Mouse (Mus musculus): Measurements from ENCODE around the gene Maml1. TPM values are rescaled to one million over a fixed set of nuclear protein-coding genes. Genes with fewer than 3 reads are reported as not detected.

The Maml1 gene
- polyA plus RNA-seq, 1 experiment from 2014 or later, result 10.7 TPM

GRCm38 (mm10) chr11:50212060-50212739, 79.9 kb downstream of the Maml1 start:
- ATAC-seq (ENCODE audit: low FRiP score, low TSS enrichment), result no peak
- WGBS, result 66% methylated on average over 3 of the region's 3 CpGs
- H3K36me3 ChIP-seq (ENCODE audit: control insufficient read depth, insufficient read depth, low read length), result peaks cover 9% of the 10 kb centered on the region
- H3K27me3 ChIP-seq (ENCODE audit: control insufficient read depth, insufficient read depth, low read length), result no peaks in the 10 kb centered on the region
- H3K4me2 ChIP-seq (replicated peaks; ENCODE audit: low read depth, low read length), result no peak overlapping the region
- 0 out of 2 replicates have a peak overlapping the region, but pooled peaks have one; percentile 14 for H3K27ac ChIP-seq (ENCODE audit: low read depth, low read length)
- H3K9ac ChIP-seq (ENCODE audit: low read depth, low read length), result no peak overlapping the region
- no peaks in the 10 kb centered on the region for H3K9me3 ChIP-seq (ENCODE audit: control insufficient read depth, low read length)
- H3K4me3 ChIP-seq (ENCODE audit: low read length), result no peak overlapping the region
- peaks cover 19% of the 10 kb centered on the region for H3K4me1 ChIP-seq (ENCODE audit: control insufficient read depth, insufficient read depth, low read length)

GRCm38 (mm10) chr11:50211322-50212059, 80.6 kb downstream of the Maml1 start:
- Histone ChIP-seq H3K27me3 (ENCODE audit: control insufficient read depth, insufficient read depth, low read length) (no peaks in the 10 kb centered on the region), H3K4me2 (replicated peaks; ENCODE audit: low read depth, low read length) (peak overlapping the region; percentile 75), H3K9me3 (ENCODE audit: control insufficient read depth, low read length) (no peaks in the 10 kb centered on the region), H3K4me3 (ENCODE audit: low read length) (peak overlapping the region; percentile 96; the same call in 1 of the 2 replicates), H3K9ac (ENCODE audit: low read depth, low read length) (peak overlapping the region; percentile 94; the same call in 1 of the 2 replicates), H3K36me3 (ENCODE audit: control insufficient read depth, insufficient read depth, low read length) (peaks cover 17% of the 10 kb centered on the region), H3K27ac (ENCODE audit: low read depth, low read length) (no peak overlapping the region; the same call in 1 of the 2 replicates), H3K4me1 (ENCODE audit: control insufficient read depth, insufficient read depth, low read length) (peaks cover 12% of the 10 kb centered on the region)
- ATAC-seq (ENCODE audit: low FRiP score, low TSS enrichment), result no peak
- 90% methylated on average over 3 of the region's 3 CpGs for WGBS

- WGBS, result under 1% methylated on average over 47 of the region's 48 CpGs
- H3K9ac ChIP-seq (ENCODE audit: low read depth, low read length), result peak within 1 kb of the TSS; percentile 94
- H3K4me2 ChIP-seq (replicated peaks; ENCODE audit: low read depth, low read length), result peak within 1 kb of the TSS; percentile 75
- peak; percentile 75 for ATAC-seq (ENCODE audit: low FRiP score, low TSS enrichment)
- peak within 1 kb of the TSS; percentile 98 for H3K27ac ChIP-seq (ENCODE audit: low read depth, low read length)
- H3K4me1 ChIP-seq (ENCODE audit: control insufficient read depth, insufficient read depth, low read length), result peaks cover 4% of the 10 kb centered on the region
- peaks cover 25% of the 10 kb centered on the region for H3K36me3 ChIP-seq (ENCODE audit: control insufficient read depth, insufficient read depth, low read length)
- H3K27me3 ChIP-seq (ENCODE audit: control insufficient read depth, insufficient read depth, low read length), result no peaks in the 10 kb centered on the region
- H3K4me3 ChIP-seq (ENCODE audit: low read length), result peak within 1 kb of the TSS; percentile 96
- H3K9me3 ChIP-seq (ENCODE audit: control insufficient read depth, low read length), result no peaks in the 10 kb centered on the region
Measured at GRCm38 (mm10) chr11:50210505-50211151, 81.5 kb downstream of the Maml1 start, which contains the start of the genes Sqstm1 and Mgat4b. Sqstm1 (minus strand) TSS chr11:50210827. Mgat4b (plus strand) TSS chr11:50210890.

- no peaks in the 10 kb centered on the region; the same call in 1 of the 2 replicates for H3K4me1 ChIP-seq (ENCODE audit: control insufficient read depth, insufficient read depth, low read length)
- H3K27ac ChIP-seq (ENCODE audit: low read depth, low read length), result peak overlapping the region; percentile 98
- no peaks in the 10 kb centered on the region for H3K27me3 ChIP-seq (ENCODE audit: control insufficient read depth, insufficient read depth, low read length)
- H3K4me3 ChIP-seq (ENCODE audit: low read length), result peak overlapping the region; percentile 96
- H3K9ac ChIP-seq (ENCODE audit: low read depth, low read length), result peak overlapping the region; percentile 94
- ATAC-seq (ENCODE audit: low FRiP score, low TSS enrichment), result peak; percentile 95
- H3K4me2 ChIP-seq (replicated peaks; ENCODE audit: low read depth, low read length), result peak overlapping the region; percentile 75
- H3K9me3 ChIP-seq (ENCODE audit: control insufficient read depth, low read length), result no peaks in the 10 kb centered on the region
- H3K36me3 ChIP-seq (ENCODE audit: control insufficient read depth, insufficient read depth, low read length), result peaks cover 30% of the 10 kb centered on the region
- WGBS, result under 1% methylated on average over 24 of the region's 24 CpGs
Measured at GRCm38 (mm10) chr11:50210101-50210504, 82.0 kb downstream of the Maml1 start.

- 94% methylated on average over 5 of the region's 5 CpGs for WGBS
- no peaks in the 10 kb centered on the region for H3K27me3 ChIP-seq (ENCODE audit: control insufficient read depth, insufficient read depth, low read length)
- H3K9me3 ChIP-seq (ENCODE audit: control insufficient read depth, low read length), result no peaks in the 10 kb centered on the region
- no peak overlapping the region for H3K4me3 ChIP-seq (ENCODE audit: low read length)
- H3K36me3 ChIP-seq (ENCODE audit: control insufficient read depth, insufficient read depth, low read length), result peaks cover 49% of the 10 kb centered on the region
- no peak overlapping the region for H3K4me2 ChIP-seq (replicated peaks; ENCODE audit: low read depth, low read length)
- H3K9ac ChIP-seq (ENCODE audit: low read depth, low read length), result no peak overlapping the region
- ATAC-seq (ENCODE audit: low FRiP score, low TSS enrichment), result no peak
- no peaks in the 10 kb centered on the region; the same call in 1 of the 2 replicates for H3K4me1 ChIP-seq (ENCODE audit: control insufficient read depth, insufficient read depth, low read length)
- no peak overlapping the region for H3K27ac ChIP-seq (ENCODE audit: low read depth, low read length)
Measured at GRCm38 (mm10) chr11:50208039-50208438, 84.1 kb downstream of the Maml1 start.

- Histone ChIP-seq H3K27ac (ENCODE audit: low read depth, low read length) (no peak overlapping the region), H3K36me3 (ENCODE audit: control insufficient read depth, insufficient read depth, low read length) (peaks cover 56% of the 10 kb centered on the region), H3K4me1 (ENCODE audit: control insufficient read depth, insufficient read depth, low read length) (no peaks in the 10 kb centered on the region; the same call in 1 of the 2 replicates), H3K27me3 (ENCODE audit: control insufficient read depth, insufficient read depth, low read length) (no peaks in the 10 kb centered on the region), H3K4me2 (replicated peaks; ENCODE audit: low read depth, low read length) (no peak overlapping the region), H3K4me3 (ENCODE audit: low read length) (no peak overlapping the region), H3K9me3 (ENCODE audit: control insufficient read depth, low read length) (no peaks in the 10 kb centered on the region), H3K9ac (ENCODE audit: low read depth, low read length) (no peak overlapping the region)
- 96% methylated on average over 14 of the region's 14 CpGs for WGBS
- no peak for ATAC-seq (ENCODE audit: low FRiP score, low TSS enrichment)
Measured at GRCm38 (mm10) chr11:50207344-50207743, 84.8 kb downstream of the Maml1 start.

- H3K4me3 ChIP-seq (ENCODE audit: low read length), result no peak overlapping the region
- no peaks in the 10 kb centered on the region; the same call in 1 of the 2 replicates for H3K4me1 ChIP-seq (ENCODE audit: control insufficient read depth, insufficient read depth, low read length)
- no peak for ATAC-seq (ENCODE audit: low FRiP score, low TSS enrichment)
- H3K27ac ChIP-seq (ENCODE audit: low read depth, low read length), result no peak overlapping the region
- H3K9ac ChIP-seq (ENCODE audit: low read depth, low read length), result no peak overlapping the region
- 87% methylated on average over 2 of the region's 2 CpGs for WGBS
- H3K27me3 ChIP-seq (ENCODE audit: control insufficient read depth, insufficient read depth, low read length), result no peaks in the 10 kb centered on the region
- peaks cover 69% of the 10 kb centered on the region for H3K36me3 ChIP-seq (ENCODE audit: control insufficient read depth, insufficient read depth, low read length)
- H3K4me2 ChIP-seq (replicated peaks; ENCODE audit: low read depth, low read length), result no peak overlapping the region
- no peaks in the 10 kb centered on the region for H3K9me3 ChIP-seq (ENCODE audit: control insufficient read depth, low read length)
Measured at GRCm38 (mm10) chr11:50206037-50206436, 86.1 kb downstream of the Maml1 start.

Data from kidney, embryonic 14.5 days (tissue).